Mouse (Mus musculus): ENCODE measurements around the gene Yipf6. TPM values are rescaled to one million over a fixed set of nuclear protein-coding genes. Genes with fewer than 3 reads are reported as not detected.
A peak's percentile ranks its signal among the peaks of the same experiment; 100 is the strongest.

Yipf6 gene
- 16.6 and 18.5 TPM in 2 replicates for polyA plus RNA-seq (2015; fragmentation: Nextera tagmentation; extraction: Ambion mirVana)

DNA sequence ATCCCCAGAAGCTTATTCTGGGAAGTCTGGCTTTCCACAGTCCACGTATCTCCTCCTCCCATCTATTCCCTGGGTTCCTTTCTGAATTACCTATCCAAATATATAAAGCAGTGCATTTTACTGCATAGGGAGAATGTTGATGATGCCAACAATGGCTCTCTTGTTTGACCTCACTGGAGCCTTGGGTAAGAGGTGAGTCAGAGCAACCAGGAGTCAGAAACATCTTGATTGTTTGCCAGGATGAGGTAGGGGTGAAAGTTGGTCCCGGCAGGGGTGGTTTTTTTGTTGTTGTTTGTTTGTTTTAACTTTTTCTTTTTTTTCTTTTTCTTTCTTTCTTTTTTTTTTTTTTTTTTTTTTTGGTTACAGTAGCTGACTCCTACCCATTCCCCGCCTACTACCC is at the start of gene Yipf6:
Gene Yipf6 (plus strand): TSS at position 216 of the 400 bp plus-strand sequence.
- Histone ChIP-seq H3K36me3 (no peaks in the 10 kb centered on the region), H3K4me1 (peaks cover 8% of the 10 kb centered on the region), H3K9me3 (no peaks in the 10 kb centered on the region), H3K27me3 (peaks cover 5% of the 10 kb centered on the region; the same call in 1 of the 2 replicates), H3K9ac (peak within 1 kb of the TSS; percentile 80), H3K27ac (peak within 1 kb of the TSS; percentile 97), H3K4me3 (peak within 1 kb of the TSS; percentile 62), H3K4me2 (peak within 1 kb of the TSS; percentile 56)
- WGBS: 56% methylated on average over 3 of the region's 3 CpGs
- no peak for ATAC-seq (ENCODE audit: insufficient number of reproducible peaks, insufficient read depth, low FRiP score, low TSS enrichment, low read depth)

DNA sequence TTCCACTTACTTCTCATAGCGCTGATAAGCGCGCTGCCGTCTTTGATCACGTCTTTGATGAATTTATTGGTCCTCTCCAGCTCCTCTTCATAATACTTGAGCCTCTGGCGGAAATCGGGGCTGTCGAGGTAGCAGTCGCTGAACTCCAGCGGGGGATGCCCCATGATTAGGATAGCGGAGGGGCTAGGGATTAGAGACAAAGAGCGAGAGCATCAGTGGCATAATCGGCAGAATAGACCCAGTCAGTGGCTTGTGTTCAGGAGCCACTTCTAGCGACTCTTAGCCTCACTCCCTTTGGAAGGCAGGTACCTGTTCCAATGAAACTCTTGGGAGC is 46.1 kb upstream of the Yipf6 start:
- ATAC-seq (ENCODE audit: insufficient number of reproducible peaks, insufficient read depth, low FRiP score, low TSS enrichment, low read depth): no peak
- peaks cover 28% of the 10 kb centered on the region; the same call in 1 of the 2 replicates for H3K27me3 ChIP-seq
- peak overlapping the region; percentile 57 for H3K4me3 ChIP-seq
- H3K9ac ChIP-seq: peak overlapping the region; percentile 67
- H3K36me3 ChIP-seq: no peaks in the 10 kb centered on the region
- H3K27ac ChIP-seq: peak overlapping the region; percentile 84
- H3K4me1 ChIP-seq: peaks cover 6% of the 10 kb centered on the region; the same call in 1 of the 2 replicates
- no peaks in the 10 kb centered on the region for H3K9me3 ChIP-seq
- peak overlapping the region; percentile 59 for H3K4me2 ChIP-seq
- 16% methylated on average over 14 of the region's 14 CpGs for WGBS

DNA sequence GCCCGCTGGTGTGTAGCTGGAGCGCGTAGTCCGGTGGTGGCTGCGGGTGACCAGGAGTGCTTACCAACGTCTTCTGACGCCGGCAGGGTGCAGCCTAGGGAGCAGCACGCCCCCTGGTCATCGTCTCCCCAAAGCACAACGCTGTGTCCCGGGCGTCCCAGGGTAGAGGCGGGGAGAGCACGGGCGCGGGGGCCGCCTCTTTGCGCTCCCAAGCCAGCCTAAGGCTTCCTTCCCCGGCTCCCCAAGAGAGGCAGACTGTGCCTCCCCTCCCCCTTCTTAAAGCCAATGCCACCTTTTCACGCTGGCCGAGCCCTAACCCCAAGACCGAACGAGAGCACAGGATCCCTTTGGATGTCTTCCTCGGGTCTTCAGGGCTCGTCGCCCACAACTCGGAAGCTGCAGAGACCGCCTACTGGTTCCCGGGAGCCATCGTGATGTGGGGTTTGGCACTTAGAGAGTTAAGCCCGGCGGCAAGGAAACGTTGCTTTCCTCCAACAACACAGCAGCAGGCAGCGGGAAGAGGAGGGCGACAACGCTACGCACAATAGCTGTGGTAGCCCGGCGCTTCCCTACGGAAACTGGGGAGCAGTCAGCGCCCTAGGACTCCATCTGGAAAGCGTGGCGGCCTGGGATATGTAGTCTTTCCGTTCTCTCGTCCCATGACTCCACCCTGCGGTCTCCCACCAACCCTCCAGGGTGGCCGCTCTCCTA is 45.6 kb upstream of the Yipf6 start, which contains the start of gene Ophn1:
Gene Ophn1 (minus strand): TSS at position 620 of the 711 bp plus-strand sequence.
- Histone ChIP-seq H3K9me3 (no peaks in the 10 kb centered on the region), H3K36me3 (no peaks in the 10 kb centered on the region), H3K4me2 (peak within 1 kb of the TSS; percentile 59), H3K9ac (peak within 1 kb of the TSS; percentile 67), H3K27me3 (peaks cover 26% of the 10 kb centered on the region; the same call in 1 of the 2 replicates), H3K4me1 (peaks cover 6% of the 10 kb centered on the region; the same call in 1 of the 2 replicates), H3K27ac (peak within 1 kb of the TSS; percentile 84), H3K4me3 (peak within 1 kb of the TSS; percentile 57)
- WGBS: 18% methylated on average over 43 of the region's 48 CpGs
- peak; percentile 87 for ATAC-seq (ENCODE audit: insufficient number of reproducible peaks, insufficient read depth, low FRiP score, low TSS enrichment, low read depth)

DNA sequence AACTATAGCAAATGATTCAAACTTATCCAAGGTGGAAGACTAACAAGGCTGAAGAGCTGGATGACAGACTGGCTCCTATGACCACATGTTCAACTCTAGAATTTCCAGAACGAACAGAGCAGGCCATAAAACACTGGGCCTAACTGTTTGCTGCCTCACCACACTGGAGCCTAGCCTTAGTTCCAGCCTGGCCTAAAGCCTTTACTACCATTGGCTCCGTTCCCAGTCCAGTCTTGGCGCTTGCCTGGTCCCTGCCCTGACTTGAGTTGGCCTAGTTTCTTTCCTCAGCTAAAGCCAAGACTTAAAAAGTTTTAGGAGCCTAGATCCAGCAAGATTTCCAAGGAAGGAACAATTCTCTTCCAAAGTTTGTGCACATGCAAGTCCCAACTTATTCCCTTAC is 37.8 kb upstream of the Yipf6 start:
- Histone ChIP-seq H3K4me2 (no peak overlapping the region), H3K36me3 (no peaks in the 10 kb centered on the region), H3K27me3 (no peaks in the 10 kb centered on the region), H3K4me3 (no peak overlapping the region), H3K27ac (no peak overlapping the region), H3K9me3 (no peaks in the 10 kb centered on the region), H3K4me1 (no peaks in the 10 kb centered on the region), H3K9ac (no peak overlapping the region)
- ATAC-seq (ENCODE audit: insufficient number of reproducible peaks, insufficient read depth, low FRiP score, low TSS enrichment, low read depth): no peak
- 81% methylated on average over 3 of the region's 3 CpGs for WGBS

DNA sequence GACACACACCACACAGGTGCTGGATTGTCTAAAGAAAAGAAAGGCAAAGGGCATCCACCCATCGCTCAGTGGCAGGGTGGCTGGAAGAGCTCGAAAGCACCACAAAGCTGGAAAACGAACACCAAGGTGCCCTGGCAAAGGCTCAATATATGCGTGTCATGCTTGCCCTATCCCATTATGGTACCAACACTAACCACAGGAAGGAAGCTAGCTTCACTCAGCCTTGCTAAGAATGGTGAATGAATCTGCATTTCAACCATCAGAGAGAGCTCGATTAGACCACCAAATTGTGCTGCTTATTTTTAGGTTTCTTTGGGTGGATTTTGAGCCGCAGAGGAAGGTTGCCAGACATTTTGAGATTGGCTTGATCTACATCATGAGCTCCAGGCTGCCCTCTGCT is 31.9 kb upstream of the Yipf6 start:
- no peaks in the 10 kb centered on the region for H3K9me3 ChIP-seq
- no peak for ATAC-seq (ENCODE audit: insufficient number of reproducible peaks, insufficient read depth, low FRiP score, low TSS enrichment, low read depth)
- peaks cover 5% of the 10 kb centered on the region; the same call in 1 of the 2 replicates for H3K27me3 ChIP-seq
- no peaks in the 10 kb centered on the region for H3K4me1 ChIP-seq
- H3K9ac ChIP-seq: no peak overlapping the region
- H3K4me3 ChIP-seq: no peak overlapping the region
- WGBS: 81% methylated on average over 6 of the region's 6 CpGs
- H3K36me3 ChIP-seq: no peaks in the 10 kb centered on the region
- H3K27ac ChIP-seq: no peak overlapping the region
- H3K4me2 ChIP-seq: no peak overlapping the region

DNA sequence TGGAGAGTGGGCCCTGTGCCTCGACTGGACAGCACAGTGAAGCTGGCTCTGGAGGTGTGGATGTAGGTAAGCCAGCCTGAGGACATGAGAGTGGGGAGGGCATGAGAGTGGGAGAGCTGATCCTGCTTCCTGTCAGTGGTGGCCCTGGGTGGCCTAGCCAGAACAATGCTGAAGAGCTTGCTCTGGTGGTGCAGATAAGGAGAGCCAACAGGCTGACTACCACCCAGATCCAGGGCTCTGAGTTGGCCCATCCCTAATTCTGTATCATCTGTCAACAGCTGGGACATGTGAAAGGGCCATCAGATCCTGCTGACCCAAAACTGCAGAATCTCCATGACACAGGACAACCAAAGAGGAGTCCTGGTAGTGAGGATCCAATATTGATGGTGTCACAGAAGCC is 27.2 kb upstream of the Yipf6 start:
- no peak for ATAC-seq (ENCODE audit: insufficient number of reproducible peaks, insufficient read depth, low FRiP score, low TSS enrichment, low read depth)
- Histone ChIP-seq H3K27ac (no peak overlapping the region), H3K9ac (no peak overlapping the region), H3K9me3 (no peaks in the 10 kb centered on the region), H3K36me3 (no peaks in the 10 kb centered on the region), H3K4me3 (no peak overlapping the region), H3K4me1 (no peaks in the 10 kb centered on the region), H3K27me3 (peaks cover 5% of the 10 kb centered on the region; the same call in 1 of the 2 replicates), H3K4me2 (no peak overlapping the region)
- 44% methylated on average over 1 of the region's 1 CpGs for WGBS

DNA sequence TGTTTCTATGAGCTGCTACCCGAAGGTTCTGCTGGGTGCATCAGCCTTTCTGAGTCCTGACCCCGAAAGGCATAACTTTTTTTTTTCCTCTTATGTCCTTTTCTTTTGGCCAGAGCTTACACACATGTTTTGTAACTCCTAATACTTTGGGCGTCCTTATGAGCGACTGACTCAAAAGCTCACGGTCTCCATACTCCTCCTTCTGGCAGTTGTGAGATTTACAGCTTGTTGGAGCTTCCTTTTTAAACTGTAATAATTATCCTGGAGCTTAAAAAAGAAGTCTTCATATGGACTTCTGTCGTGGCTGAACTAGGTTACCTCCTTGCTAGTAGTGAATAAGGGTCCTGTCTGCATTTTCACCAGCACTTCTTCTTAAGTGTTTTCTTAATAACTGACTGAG is 16.7 kb upstream of the Yipf6 start:
- H3K9ac ChIP-seq: no peak overlapping the region
- no peaks in the 10 kb centered on the region for H3K4me1 ChIP-seq
- no peak overlapping the region for H3K4me3 ChIP-seq
- H3K27me3 ChIP-seq: peaks cover 8% of the 10 kb centered on the region; the same call in 1 of the 2 replicates
- no peaks in the 10 kb centered on the region for H3K36me3 ChIP-seq
- no peak overlapping the region for H3K27ac ChIP-seq
- 22% methylated on average over 6 of the region's 6 CpGs for WGBS
- ATAC-seq (ENCODE audit: insufficient number of reproducible peaks, insufficient read depth, low FRiP score, low TSS enrichment, low read depth): no peak
- no peak overlapping the region for H3K4me2 ChIP-seq
- no peaks in the 10 kb centered on the region for H3K9me3 ChIP-seq

DNA sequence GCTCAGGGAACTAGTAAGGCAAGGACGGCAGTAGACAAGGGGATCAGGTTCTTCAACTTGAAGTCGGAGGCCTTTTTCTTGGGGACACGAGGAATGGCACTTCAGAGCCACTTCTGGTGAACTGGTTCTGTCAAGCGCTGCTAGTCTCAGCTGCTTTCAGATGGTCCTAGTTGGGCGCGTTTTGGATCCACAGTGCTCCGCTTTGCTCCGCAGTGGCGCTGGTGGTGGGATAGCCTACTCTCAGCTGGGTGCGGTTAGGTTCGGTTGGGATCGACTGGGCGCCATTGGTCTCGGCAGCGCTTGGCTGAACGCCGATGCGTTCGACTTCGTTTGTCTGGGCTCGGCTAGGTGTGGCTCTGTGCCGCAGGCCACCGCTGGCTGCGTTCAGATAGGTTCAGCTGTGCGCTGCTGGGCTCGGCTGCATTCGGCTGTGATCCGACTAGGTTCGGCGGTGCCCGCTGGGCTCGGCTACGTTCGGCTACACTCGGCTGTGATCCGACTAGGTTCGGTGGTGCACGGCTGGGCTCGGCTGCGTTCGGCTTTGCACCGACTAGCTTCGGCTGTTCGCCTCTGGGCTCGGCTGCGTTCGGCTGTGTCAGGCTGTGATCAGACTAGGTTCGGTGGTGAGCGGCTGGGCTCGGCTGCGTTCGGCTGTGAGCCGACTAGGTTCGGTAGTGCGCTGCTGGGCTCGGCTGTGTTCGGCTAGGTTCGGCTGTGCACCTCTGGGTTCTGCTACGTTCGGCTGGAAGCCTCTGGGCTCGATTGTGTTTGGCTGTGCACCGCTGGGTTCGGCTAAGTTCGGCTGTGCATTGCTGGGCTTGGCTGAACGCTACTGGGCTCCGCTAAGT is 815 bp downstream of the Yipf6 start:
- Histone ChIP-seq H3K9me3 (no peaks in the 10 kb centered on the region), H3K27ac (peak overlapping the region; percentile 97), H3K4me3 (peak overlapping the region; percentile 62), H3K27me3 (peaks cover 5% of the 10 kb centered on the region; the same call in 1 of the 2 replicates), H3K36me3 (no peaks in the 10 kb centered on the region), H3K4me2 (peak overlapping the region; percentile 56), H3K4me1 (peaks cover 8% of the 10 kb centered on the region), H3K9ac (peak overlapping the region; percentile 80)
- 20% methylated on average over 66 of the region's 66 CpGs for WGBS
- peak; percentile 94 for ATAC-seq (ENCODE audit: insufficient number of reproducible peaks, insufficient read depth, low FRiP score, low TSS enrichment, low read depth)

DNA sequence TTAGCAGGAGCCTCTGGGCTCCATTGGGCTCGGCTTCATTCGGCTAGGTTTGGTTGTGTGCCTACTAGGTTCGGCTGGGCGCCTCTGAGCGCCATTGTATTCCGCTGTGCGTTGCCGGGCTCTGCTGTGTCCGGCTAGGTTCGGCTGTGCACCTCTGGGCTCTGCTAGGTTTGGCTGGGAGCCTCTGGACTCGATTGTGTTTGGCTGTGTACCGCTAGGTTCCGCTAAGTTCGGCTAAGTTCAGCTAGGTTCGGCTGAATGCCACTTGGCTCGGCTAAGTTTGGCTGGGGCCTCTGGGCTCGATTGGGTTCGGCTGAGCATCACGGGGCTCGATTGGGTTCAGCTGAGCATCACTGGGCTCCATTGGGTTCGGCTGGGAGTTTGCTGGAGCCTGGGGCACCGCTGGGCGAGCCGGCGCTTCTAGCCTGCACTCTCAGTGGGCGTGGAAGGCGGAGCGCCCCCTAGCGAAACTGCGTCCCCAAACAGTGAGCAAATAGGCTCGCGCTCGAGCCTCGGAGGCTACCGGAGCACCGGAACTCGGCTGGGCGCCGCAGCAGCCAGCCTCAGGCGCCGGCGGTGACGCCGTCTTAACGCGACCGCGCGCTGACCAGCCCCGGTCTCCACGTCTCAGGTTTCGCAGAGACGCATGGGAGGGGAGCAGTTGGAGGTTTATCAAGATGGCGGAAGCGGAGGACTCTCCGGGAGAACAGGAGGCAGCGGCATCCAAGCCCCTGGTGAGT is 1.6 kb downstream of the Yipf6 start:
- H3K4me2 ChIP-seq: peak overlapping the region; percentile 57
- 28% methylated on average over 57 of the region's 57 CpGs for WGBS
- H3K4me1 ChIP-seq: peaks cover 8% of the 10 kb centered on the region
- peak overlapping the region; percentile 80 for H3K9ac ChIP-seq
- peaks cover 5% of the 10 kb centered on the region; the same call in 1 of the 2 replicates for H3K27me3 ChIP-seq
- peak overlapping the region; percentile 97 for H3K27ac ChIP-seq
- ATAC-seq (ENCODE audit: insufficient number of reproducible peaks, insufficient read depth, low FRiP score, low TSS enrichment, low read depth): peak; percentile 87
- no peaks in the 10 kb centered on the region for H3K36me3 ChIP-seq
- H3K9me3 ChIP-seq: no peaks in the 10 kb centered on the region
- H3K4me3 ChIP-seq: peak overlapping the region; percentile 62

DNA sequence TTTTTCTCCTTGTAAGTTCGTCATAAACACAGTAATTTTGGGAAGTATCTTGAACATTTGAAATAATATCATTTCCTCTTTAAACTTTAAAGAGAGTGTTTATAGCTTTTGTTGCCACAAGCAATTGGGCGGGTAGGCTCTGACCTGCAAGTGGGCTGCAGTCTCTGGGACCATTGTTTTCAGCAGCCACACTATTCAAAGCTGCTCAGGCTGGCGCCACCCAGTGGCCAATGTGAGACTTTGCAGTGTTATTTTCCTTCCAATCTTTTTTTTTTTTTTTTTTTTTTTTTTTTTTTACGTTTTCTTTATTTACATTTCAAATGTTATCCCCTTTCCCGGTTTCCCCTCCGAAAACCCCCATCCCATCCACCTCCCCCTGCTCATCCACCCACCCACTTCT is 17.8 kb downstream of the Yipf6 start:
- Histone ChIP-seq H3K4me2 (no peak overlapping the region), H3K27me3 (peaks cover 4% of the 10 kb centered on the region; the same call in 1 of the 2 replicates), H3K27ac (no peak overlapping the region), H3K9me3 (no peaks in the 10 kb centered on the region), H3K4me3 (no peak overlapping the region), H3K4me1 (no peaks in the 10 kb centered on the region), H3K9ac (no peak overlapping the region), H3K36me3 (no peaks in the 10 kb centered on the region)
- no peak for ATAC-seq (ENCODE audit: insufficient number of reproducible peaks, insufficient read depth, low FRiP score, low TSS enrichment, low read depth)
- 20% methylated on average over 6 of the region's 6 CpGs for WGBS

DNA sequence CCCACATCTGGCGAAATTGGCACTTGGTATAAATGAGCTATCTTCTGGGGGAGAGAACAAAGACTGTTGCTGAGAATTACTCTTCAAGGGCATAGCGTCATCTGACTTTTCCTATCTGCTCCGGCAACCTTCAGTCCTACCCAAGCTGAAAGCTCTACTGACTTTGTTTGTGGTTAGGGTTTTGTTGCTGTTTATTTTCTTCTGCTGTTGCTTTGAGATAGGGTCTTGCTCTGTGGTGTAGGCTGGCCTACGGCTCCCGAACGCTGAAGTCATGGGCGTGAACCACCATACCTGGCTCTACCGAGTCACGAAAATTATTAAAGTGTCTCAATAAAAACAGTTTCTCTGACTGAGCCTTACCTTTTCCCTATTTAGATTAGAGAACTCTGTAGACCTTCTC is 22.2 kb downstream of the Yipf6 start:
- H3K4me1 ChIP-seq: no peaks in the 10 kb centered on the region
- 90% methylated on average over 9 of the region's 9 CpGs for WGBS
- no peak overlapping the region for H3K9ac ChIP-seq
- no peaks in the 10 kb centered on the region for H3K9me3 ChIP-seq
- no peak overlapping the region for H3K4me2 ChIP-seq
- H3K27ac ChIP-seq: no peak overlapping the region
- H3K36me3 ChIP-seq: no peaks in the 10 kb centered on the region
- peaks cover under 1% of the 10 kb centered on the region; the same call in 1 of the 2 replicates for H3K27me3 ChIP-seq
- ATAC-seq (ENCODE audit: insufficient number of reproducible peaks, insufficient read depth, low FRiP score, low TSS enrichment, low read depth): no peak
- no peak overlapping the region for H3K4me3 ChIP-seq
